In genomic region chr10:39671451-39671850, GRCm38 (mm10) we compare ENCODE assay signal across 20 mouse cellular contexts. TPM values are rescaled to one million over a fixed set of nuclear protein-coding genes. Genes with fewer than 3 reads are reported as not detected.
A peak's percentile ranks its signal among the peaks of the same experiment; 100 is the strongest.
DNase-seq lines count a peak whose midpoint lies in the region; TF ChIP-seq lines count a peak whose summit lies in the region.
"Had no signal": no experiment of that assay in that cellular context is flagged by ENCODE, and none has a peak within 500 bp of the region (broad histone marks: within the 10 kb centered on the region; RNA-seq: fewer than 3 reads in every experiment).

No protein-coding gene starts in this region.

- no peaks in the 10 kb centered on the region for H3K36me3 ChIP-seq in heart, adult 2 months (ENCODE audit: control insufficient read depth, insufficient read depth, low read length)
- H3K36me3 ChIP-seq: G1E; heart, embryonic 15.5 days had no signal

- intact Hi-C loops in heart, adult 2 months (cut with DNase I): no loop called here

- WGBS in heart, adult 2 months: 63% methylated on average over 1 of the region's 1 CpGs

- no peak for TF ChIP-seq EP300 in heart, adult 2 months (IDR thresholded peaks at IDR 0.05; ENCODE audit: insufficient read depth, low read depth, low read length)

- TF ChIP-seq CTCF in layer of hippocampus, adult 2 months (conservative IDR thresholded peaks at IDR 0.05): no peak
- no peak for TF ChIP-seq CTCF in heart, adult 2 months (IDR thresholded peaks at IDR 0.05)

- no peaks in the 10 kb centered on the region; the same call in 1 of the 2 replicates for H3K4me1 ChIP-seq in heart, adult 2 months (ENCODE audit: control insufficient read depth, insufficient read depth, low read length)

- no peaks in the 10 kb centered on the region for H3K27me3 ChIP-seq in heart, adult 2 months (ENCODE audit: control insufficient read depth, insufficient read depth, low read length)
- H3K27me3 ChIP-seq: embryonic facial prominence, embryonic 15.5 days; heart, embryonic 15.5 days had no signal

- H3K79me2 ChIP-seq in heart, adult 2 months (replicated peaks; ENCODE audit: control insufficient read depth, insufficient read depth, low read length): no peaks in the 10 kb centered on the region

- H3K4me3 ChIP-seq in layer of hippocampus, adult 2 months: no peak overlapping the region
- no peak overlapping the region for H3K4me3 ChIP-seq in heart, adult 2 months
- H3K4me3 ChIP-seq: embryonic facial prominence, embryonic 15.5 days; erythroblast, embryonic 14.5 days; forebrain, embryonic 10.5 days; heart, embryonic 10.5 days; heart, embryonic 15.5 days had no signal

- peak; percentile 88 for DNase-seq in heart, adult 11 months
- no peak for DNase-seq in heart, adult 9 months (ENCODE audit: low spot score in 2 of 2)
- DNase-seq in layer of hippocampus, adult 2 months (ENCODE audit: low spot score in 2 of 2): no peak
- DNase-seq in layer of hippocampus, postnatal 25 days (ENCODE audit: extremely low spot score in 1 of 2, low spot score in 1 of 2): no peak
- peak; percentile 43 to 60 for DNase-seq in gastrocnemius, adult 8-10 months (ENCODE audit: low spot score in 2 of 2)
- DNase-seq in gastrocnemius, postnatal 25 days: peak; percentile 65
- no peak for DNase-seq in frontal cortex, postnatal 25 days (ENCODE audit: low spot score in 2 of 2)
- no peak for DNase-seq in heart, adult 2 months
- DNase-seq: adrenal gland, adult 8-10 months; adrenal gland, postnatal 36 days; cerebellum, adult 2 months; cerebellum, postnatal 10 days; heart, postnatal 14 days; kidney, adult 2 months had no signal

- no peak for TF ChIP-seq POLR2A in heart, adult 2 months (IDR thresholded peaks at IDR 0.05; ENCODE audit: insufficient read depth, low read depth, low read length)

- no peak overlapping the region for H3K9ac ChIP-seq in heart, adult 2 months (ENCODE audit: low read depth, low read length)
- H3K9ac ChIP-seq: embryonic facial prominence, embryonic 15.5 days; heart, embryonic 15.5 days had no signal

- H3K27ac ChIP-seq in layer of hippocampus, adult 2 months: peak overlapping the region; percentile 62
- no peak overlapping the region for H3K27ac ChIP-seq in heart, adult 2 months
- H3K27ac ChIP-seq: embryonic facial prominence, embryonic 15.5 days; heart, embryonic 10.5 days; heart, embryonic 15.5 days had no signal

RNA-seq across cellular contexts. Expression of gene Traf3ip2, which starts 58.7 kb away (rescaled TPM):
- 1 to 10 TPM; 2.5 to 2.6 TPM for total RNA-seq in layer of hippocampus, adult 2 months (2021)
- total RNA-seq in layer of hippocampus, postnatal 25 days (2021): 1 to 10 TPM; 1.9 to 2.0 TPM
- total RNA-seq in gastrocnemius, adult 8-10 months (2022): 1 to 10 TPM; 2.8 to 6.3 (median 4.4) TPM
- 1 to 10 TPM; 4.8 to 5.7 TPM for total RNA-seq in gastrocnemius, postnatal 25 days (2021)
- 1 to 10 TPM; 5.0 to 6.5 TPM for total RNA-seq in heart, adult 2 months (2021)
- polyA plus RNA-seq in heart, adult 2 months (2012; rRNA removed): 7.1 and 7.8 TPM in 2 replicates

Comparison
In these comparisons a context has a peak if more than half of its experiments do, and no peak if none do; other contexts are left out.
1. DNase-seq: peak in heart, adult 11 months (single experiment), gastrocnemius, adult 8-10 months (2 of 2) and gastrocnemius, postnatal 25 days (single experiment); none in heart, adult 9 months (0 of 2), layer of hippocampus, adult 2 months (0 of 2), layer of hippocampus, postnatal 25 days (0 of 2), frontal cortex, postnatal 25 days (0 of 2) and heart, adult 2 months (0 of 2).